Mouse (Mus musculus) 3T3-L1 (cell line): ENCODE results near the gene Greb1.
"Not testable (repeated sequence)": the region's sequence is repeated elsewhere in the genome, so short reads cannot be mapped to it uniquely, and the experiment has no call there.

Source experiments
- DNase-seq: peaks from one replicate; pipeline ENCODE4 v3.0.0-alpha.2; 2015; ENCODE audit warnings: low read depth, low spot score

Greb1 gene

DNA sequence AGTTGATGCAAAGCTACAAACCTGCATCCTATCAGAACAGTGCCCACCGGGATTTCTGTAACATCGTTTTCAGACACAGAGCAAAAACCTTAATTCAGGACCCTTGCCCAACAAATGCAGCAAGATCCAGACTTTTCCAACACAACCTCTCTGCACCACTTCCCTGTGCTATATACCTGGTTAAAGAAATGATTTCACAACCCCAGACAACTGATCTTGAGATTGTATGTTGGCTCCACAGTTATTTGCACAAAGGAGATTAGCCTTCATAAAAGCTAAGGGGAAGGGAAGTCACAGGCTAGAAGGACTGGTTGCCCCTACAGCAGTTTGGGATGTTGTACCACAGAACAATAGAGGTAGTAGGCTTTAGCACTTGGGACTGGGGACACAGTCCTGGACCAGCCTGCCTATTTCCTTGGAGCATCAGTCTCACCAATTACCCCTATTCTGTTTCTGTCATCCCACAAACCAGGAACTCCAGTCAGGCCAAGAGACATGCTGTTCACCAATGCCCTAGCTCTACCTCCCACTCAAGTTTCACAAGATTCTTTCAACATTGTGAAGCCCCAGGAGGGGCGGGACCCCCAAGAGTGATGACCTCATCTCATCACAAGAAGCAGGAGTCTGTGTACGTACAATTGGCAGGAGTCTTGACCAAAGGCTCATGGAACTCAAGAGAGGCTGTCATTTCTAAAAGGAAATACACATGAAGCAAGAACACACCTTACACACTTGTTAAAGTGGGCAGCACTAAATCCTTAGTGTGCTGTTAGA is 36.9 kb downstream of the Greb1 start:
- no peak for DNase-seq

DNA sequence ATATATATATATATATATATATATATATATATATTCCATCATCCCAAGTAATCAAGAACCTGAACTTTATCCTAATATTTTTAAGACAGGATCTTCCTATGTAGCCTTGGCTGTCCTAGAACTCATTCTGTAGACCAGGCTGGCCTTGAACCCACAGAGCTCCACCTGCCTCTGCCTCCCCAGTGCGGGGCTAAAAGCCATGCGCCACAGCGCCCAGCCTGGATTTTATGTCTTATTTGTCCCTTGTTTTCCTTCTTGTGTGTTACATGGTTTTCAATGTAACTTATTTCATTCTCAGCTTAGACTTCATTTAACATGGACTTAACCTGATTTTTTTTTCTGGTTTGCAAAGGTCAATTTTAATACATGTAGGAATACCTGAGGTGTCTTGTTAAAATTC is 39.2 kb downstream of the Greb1 start:
- no peak for DNase-seq

DNA sequence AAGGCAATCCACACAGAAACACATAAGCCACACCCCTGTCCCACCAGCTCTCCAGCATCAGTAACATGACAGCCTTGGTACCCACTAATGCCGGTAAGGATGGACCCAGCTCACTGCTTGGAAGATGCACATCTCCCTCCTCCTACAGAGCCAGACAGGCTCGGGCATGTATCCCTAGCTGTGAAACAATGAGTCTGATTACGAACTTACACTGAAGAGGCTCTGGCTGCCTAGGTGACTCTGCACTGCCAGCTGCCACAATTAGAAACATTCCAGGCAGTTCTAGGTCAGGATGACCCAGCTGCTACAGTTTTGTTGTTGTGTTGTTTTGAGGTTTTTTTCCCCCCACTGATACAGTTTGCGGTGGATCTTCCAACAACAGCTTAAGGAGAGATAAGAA is 40.4 kb downstream of the Greb1 start:
- no peak for DNase-seq

DNA sequence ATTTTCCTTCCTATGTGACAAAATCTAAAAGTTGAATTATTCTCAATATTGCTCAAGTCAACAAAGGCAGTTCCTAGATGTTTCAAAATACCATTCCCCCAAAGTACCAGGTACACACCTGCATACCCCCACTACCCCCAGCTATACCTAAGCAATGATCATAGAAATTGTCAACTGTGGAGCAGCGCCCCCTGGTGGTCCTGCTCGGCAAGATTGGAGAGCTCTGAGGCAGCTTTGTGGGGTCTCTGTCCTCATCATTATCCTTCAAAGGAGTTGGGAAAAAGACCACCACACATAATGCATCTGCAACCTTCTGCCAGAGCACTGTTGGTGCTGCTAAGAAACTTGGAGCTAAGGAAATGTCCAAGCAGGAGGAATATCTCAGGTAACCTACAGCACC is 46.4 kb downstream of the Greb1 start:
- peak; percentile 22 for DNase-seq

DNA sequence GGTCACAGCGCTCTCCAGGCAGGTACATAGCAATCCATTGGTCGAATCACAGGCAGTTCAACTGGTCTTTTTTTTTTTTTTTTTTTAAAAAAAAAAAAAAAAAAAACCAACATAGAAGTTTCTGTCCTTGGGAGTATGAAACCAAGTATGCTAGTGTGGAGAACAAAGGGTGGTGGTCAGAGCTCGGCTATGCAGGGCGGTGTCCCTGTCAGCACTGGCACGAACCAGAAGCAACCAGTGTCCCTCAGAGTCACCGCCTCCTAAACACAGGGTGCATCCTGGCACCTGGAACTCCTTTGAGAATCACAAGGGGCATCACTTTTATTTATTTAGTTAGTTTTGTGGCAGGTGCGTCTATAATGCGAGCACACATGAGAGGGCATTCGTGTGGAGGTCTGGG is 47.1 kb downstream of the Greb1 start:
- DNase-seq, result no peak

DNA sequence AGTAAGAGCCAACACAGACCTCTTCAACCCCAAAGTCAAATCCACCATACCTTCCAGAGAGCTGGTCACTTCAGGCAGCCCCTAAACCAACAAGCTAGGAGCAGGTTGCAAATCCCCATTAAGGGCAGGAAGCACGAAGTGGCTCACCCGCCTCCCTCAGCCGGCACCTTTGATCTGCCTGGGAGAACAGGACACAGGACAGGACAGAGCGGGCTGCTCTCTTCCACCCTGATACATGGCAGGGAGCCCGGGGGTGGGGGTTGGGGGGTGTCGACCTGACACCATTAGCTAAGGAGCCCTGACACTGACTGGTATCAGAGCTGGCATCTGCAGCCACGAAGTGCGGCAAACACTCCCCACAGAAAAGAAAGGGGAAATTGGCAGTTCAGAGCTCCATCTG is 47.6 kb downstream of the Greb1 start:
- DNase-seq, result no peak

DNA sequence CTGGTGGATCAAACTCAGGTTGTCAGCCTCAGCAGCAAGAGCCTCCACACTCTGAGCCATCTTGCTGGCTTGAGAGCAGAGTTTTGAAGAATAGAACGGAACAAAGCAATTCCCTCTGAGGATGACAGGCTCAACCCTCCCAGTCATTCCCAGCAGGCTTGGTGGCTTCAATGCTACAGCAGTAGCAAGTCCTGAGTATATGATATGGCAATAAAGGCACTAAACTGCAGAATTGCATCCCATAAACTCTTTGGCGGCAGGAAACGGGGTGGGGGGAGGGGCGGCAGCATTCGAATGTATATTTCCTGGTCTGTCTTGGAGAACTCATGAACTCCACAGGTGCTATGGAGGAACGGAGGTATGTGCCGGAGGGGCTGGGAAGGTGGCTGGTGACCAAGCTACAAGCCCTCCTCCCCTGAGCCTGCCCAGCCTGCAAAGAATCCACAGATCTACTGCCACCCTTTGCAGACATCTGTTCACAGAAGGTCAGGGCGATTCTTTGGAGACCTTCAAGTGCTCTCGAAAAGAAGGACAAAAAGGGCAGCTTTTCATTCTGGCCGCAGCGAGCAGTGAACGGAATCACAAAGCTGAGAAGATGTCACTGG is 48.3 kb downstream of the Greb1 start:
- no peak for DNase-seq

DNA sequence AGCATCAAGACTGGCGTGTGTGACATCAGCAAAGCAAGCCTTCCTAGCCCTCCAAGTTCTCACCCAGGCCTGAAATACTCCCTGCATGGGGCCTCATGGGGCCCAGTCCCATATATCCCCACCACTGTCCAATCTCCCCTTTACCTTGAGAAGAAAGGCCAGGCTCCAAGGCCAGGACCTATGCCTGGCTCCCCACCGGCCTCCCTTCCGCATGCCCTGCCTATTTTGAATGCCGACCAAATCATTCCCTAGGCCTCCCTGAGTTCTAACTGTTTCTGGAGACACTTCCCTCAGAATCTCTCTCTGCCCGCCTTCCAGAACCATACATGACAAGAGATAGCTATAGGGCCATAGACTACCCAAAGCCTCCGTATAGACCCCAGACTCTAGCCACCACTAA is 49.1 kb downstream of the Greb1 start:
- DNase-seq, result no peak

DNA sequence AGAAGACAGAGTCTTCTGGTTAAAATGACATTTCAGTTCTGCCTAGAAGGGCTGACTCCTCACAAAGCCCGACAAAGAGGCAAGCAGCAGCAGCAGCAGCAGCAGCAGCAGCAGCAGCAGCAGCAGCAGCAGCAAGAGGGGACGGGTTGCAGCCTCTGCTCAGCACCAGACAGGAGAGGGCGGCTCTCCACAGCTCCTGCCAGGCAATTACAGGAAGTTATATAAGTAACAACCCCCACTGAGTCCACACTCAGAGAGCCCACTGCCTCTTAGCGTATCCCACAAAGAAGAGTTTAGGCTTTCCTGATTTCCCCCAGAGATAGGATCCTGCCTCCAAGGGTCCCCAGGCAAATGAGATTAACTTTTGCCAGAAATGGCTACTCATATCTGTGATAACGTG is 60.6 kb downstream of the Greb1 start:
- no peak for DNase-seq

DNA sequence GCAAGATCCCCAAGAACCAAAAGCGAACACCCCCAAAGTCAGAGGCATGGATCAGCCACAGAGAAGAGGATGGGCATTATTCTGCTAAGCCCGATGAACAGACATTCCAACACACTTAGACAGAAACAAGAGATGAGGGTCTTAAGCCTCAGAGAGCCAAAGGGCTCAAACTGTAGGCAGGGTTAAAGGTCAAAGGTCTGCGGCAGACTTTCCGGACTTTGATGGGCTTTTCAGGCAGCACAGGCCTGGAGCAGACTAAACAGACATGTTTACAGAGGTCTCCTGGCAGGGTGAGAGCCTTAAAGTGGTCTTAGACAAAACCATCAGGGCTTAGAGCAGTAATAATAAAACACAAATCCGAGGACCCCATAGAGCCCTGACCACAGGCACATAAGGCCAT is 63.4 kb downstream of the Greb1 start:
- DNase-seq, result no peak

DNA sequence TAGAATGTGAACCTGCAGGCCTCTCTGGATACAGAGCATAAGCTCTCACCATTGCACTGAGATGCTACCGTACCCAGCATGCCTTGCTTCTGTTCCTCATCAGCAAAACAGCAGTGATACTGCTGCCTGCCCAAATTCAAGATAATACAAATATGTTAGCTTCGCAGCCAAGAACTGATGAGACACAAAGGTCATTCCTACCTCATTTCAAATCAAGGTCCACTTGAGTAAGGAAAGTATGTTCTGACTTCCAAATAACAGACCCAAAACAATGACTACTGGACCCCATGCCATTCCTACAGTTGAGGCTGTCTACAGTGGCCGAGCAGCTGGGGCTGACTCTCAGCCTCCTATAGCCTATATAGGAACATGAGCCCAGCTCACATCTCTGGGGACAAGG is 66.0 kb downstream of the Greb1 start:
- DNase-seq, result no peak

DNA sequence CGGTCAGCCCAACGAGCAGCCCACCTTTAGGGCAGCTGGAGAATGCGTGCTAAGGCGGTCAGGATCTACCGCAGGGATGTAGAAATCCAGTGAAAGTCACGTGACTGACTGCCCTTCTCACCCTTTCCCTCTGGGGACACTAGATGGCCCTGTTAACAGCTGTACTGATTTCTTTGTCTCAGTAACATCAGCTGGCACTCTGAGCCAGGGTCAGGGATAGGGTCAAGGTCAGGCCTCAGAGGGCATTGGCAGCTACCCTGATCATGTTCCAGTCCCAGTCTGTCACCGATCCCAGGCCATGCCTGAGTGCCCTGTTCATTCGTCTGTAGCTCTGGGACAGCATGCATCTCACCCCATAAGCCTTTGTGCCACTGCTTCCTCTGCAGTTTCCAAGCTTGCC is 66.7 kb downstream of the Greb1 start:
- DNase-seq, result no peak

DNA sequence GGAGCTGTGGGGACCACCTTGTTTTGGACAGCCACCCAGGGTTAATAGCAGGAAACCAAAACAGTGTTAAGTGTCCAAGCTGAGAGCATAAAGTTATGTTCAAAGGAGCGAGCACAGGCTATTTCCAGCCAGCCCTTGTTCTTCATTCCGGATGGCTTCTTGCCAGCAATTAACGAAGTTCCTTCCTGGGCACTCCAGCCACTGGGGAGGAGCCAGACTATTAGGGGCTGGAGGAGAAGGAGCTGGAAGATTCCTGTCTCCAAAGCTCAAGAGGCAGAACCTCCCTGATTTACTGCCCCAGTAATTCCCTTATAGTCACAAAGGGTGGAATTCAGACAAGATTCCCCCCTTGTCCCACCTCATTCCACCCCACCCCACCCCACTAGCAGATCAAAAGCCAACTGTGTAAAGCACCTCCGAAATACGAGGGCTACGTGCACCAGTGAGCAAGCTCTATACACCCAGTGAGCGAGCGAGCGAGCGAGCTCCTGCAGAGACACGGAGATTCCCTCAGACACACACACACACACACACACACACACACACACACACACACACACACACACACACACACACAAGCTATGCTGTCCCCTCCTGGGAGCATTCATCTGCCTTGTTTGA is 69.5 kb downstream of the Greb1 start:
- no peak for DNase-seq

DNA sequence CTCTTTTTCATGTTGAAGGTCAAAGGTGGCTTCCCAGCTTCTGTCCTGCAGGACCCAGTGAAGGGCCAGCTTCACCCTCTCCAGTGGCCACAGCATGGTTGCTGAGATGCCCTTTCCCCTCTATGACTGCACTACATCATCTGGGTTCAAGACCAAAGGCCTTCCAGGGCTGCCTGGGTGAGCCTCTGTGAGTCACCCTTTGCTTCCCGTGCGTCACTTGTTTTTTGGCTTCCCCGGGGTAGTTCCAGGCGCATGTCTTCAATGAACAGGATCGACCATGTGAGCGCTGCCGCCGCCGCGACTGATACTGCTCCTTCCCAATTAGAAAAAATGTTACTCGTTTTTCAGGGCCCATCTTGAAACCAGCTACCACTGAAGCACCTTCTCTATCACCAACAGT is 70.5 kb downstream of the Greb1 start:
- DNase-seq, result no peak

DNA sequence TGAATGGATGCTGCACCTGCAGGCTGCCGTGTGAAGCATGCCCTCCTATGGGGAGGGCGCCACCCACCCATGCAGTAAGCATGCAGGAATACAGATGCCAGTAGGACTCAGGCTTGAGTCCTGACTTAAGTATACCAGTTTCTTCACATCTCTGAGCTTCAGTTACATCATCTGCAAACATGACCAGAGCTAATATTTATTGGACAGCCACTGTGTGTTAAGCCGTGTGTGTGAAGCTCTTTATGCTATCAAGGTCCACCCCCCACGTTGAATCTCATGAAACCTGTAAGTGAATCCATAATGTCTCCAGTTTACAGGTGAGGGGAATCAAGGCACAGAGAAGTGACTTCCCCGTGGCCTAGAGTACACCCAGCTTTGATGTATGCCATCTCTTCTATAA is 72.5 kb downstream of the Greb1 start:
- DNase-seq, result no peak

DNA sequence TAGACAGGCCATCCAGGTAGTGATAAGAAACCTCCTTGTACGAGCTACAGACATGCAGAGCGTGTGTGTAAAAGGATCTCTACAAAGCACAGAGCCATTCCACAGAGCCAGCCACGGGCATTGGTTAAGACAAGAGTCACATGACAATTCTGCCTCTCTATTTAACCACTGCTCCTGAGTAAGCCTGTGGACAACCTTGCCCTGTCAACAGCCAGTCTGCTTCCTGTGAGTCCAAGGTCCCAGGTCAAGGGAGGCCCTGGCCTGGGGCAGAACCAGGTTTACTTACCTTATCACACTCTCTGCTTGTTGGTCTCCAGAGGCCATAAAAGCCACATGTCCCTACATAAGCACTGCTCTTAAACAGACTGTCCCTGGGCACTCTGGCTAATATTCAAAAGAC is 74.5 kb downstream of the Greb1 start:
- DNase-seq, result no peak

DNA sequence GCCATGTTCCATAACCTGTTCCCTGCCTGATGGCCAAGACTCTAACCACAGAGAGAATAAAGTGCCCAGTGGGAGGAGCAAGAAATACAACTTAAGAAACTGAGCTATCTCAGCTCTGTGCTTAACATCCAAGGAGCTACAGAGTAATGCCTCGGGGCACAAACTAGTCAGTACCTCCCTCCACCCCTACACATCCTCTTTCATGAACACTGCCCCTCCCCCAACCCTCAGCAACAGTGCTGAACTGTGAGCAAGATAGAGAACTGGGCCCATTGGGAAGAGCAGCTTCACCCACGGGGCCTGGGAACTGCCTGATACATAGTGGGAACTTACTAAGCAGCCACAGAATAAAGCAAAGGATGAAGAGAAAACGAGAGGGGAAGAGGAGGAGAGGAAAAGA is 77.1 kb downstream of the Greb1 start:
- DNase-seq, result peak; percentile 53

DNA sequence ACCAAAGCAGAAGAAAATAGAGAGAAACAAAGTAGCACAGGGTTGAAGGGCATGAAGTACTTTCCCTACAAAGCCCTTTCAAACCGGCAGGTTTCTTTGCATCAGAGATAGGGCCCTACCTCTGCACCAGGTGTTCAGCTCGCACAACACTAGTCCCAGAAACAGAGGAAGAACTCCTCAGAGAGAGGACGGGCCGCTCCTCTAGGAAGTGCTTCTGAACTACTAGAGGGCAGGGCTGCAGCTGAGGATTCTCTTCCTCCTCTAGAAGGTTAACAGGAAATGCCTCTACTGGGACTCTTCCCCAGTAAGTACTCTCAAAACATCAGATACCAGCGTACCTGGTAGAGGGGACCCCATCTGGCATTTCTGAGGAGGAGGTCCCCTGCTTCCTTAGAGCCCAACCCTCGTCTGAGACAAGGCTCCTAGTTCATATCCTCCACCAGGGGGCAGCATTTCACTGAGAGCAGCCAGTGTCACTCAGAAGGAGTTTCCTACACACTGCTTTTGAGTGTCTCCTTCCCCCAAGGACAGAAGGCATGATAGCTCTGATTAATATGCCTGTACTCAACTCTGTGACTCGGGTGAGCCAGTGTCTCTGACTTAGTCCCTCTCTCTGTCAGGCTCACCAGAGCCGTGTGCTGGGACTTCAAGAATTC is 81.9 kb downstream of the Greb1 start:
- peak; percentile 85 for DNase-seq

DNA sequence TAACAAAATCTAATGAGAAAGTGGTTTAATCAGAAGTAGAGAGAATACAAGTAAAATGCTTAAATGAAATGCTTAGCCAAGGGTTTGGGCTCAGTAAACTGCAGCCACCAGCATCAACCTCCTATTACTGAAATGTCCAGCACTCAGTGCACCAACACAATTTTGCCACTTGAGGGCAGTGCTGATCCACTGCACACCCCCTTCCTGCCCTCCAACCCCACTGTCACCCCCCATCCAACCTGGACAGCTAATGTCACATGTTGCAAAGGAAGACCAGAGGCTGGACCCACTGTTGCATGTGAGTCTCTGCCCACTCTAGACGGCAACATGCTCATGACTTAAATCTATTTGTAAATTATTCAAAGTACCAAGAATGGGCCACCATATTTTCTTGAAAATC is 83.0 kb downstream of the Greb1 start:
- peak; percentile 62 for DNase-seq

DNA sequence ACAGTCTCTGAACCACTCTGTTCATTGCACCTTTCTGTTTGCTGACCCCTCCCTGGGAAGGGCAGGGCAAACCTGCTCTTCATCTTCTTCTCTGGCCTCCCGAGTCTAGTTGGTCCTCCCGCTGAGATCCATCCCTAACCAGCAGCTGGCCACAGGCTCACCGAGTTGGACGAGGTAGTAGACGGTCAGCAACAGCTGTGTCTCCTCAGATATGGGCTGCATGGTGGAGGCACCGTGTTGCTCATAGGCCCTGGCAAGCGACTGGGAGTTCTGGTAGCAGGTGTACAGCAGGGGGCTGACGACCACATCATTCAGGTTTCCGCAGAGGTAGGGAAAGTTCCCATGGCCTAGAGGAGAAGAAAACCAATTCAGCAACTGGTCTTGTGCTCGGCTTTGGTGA is 86.1 kb downstream of the Greb1 start:
- no peak for DNase-seq

DNA sequence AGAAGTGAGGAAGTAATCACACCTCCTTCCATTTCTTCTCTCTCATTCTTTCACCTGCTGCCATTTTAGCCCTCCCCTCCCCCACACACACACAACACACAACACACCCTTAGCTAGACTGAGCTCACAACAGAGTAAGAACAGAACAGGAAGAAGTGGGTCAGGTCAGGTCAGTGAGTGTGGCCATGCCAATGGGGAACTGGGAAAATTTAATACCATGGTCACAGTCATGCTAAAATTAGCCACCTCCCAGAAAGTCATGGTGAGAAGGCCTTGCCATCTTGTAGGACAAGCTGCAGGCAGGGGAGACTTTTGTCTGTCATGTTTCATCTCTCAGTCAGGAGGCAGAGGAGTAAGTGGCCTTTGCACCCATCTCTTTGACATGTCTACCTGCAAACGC is 102.0 kb downstream of the Greb1 start:
- no peak for DNase-seq

DNA sequence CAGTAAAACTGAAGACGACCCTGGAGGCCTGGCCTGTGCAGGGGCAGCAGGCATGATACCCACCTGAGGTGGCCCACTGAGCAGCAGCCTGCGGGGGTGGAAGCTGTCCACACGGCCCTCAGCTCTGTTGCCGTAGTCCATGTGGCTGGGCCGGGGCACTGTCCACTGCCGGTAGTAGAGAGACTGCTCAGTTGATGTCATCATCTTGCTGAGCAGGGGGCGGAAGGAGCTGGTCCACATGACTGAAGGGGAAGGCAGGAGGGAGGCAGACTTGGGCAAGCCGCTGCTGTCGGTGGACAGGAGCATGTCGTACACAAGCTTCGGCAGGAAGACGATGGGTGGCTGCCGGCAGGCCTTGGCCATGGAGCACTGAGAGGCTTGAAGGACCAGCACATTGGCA is 104.5 kb downstream of the Greb1 start:
- DNase-seq, result no peak

DNA sequence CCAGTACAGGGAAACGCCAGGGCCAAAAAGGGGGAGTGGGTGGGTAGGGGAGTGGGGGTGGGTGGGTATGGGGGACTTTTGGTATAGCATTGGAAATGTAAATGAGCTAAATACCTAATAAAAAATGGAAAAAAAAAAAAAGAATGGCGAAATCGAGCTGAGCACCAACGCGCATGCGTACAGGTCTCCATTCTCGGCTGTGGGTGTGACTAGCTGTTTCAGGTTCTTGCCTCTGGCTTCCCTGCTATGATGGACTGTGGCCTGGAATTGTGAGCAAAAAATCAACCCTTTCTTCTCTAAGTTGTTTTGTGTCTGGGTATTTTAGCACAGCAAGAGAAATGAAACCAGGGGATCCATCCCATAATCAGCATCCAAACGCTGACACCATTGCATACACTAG is 105.4 kb downstream of the Greb1 start:
- DNase-seq, result not testable (repeated sequence)
